Mouse (Mus musculus) embryonic fibroblast, embryonic 13.5 days (primary cell): ENCODE results near the gene Gm11549. TPM values are rescaled to one million over a fixed set of nuclear protein-coding genes. Genes with fewer than 3 reads are reported as not detected.

ENCODE experiments used
- H3K27ac ChIP-seq: 2 replicates; pipeline ENCODE4 v1.5.1; 2012; ENCODE audit warnings: low read length, control low read depth, inconsistent platforms; ENCODE audit not compliant: insufficient read depth
- H3K4me1 ChIP-seq: 2 replicates; pipeline ENCODE4 v1.6.1; 2011; ENCODE audit warnings: low read length; ENCODE audit not compliant: control insufficient read depth, insufficient read depth
- H3K4me3 ChIP-seq: 2 replicates; pipeline ENCODE4 v1.5.1; 2011; ENCODE audit warnings: mild to moderate bottlenecking, control low read depth, low read length; ENCODE audit not compliant: insufficient read depth
- CTCF ChIP-seq: IDR thresholded peaks from 2 replicates; pipeline ENCODE4 v1.5.1; 2011; ENCODE audit warnings: mild to moderate bottlenecking, control low read depth, low read length, moderate library complexity, borderline replicate concordance; ENCODE audit not compliant: insufficient read depth
- POLR2A ChIP-seq: IDR thresholded peaks from 2 replicates; pipeline ENCODE4 v1.6.1; 2011; ENCODE audit warnings: low read depth, mild to moderate bottlenecking, control low read depth, low read length, moderate library complexity
- polyA plus RNA-seq: library from polyadenylated mRNA; stranded (reverse); fragments of >200 nt; gene quantifications from 2 replicates; pipeline ENCODE4 v1.2.4, GENCODE M21; 2011; ENCODE audit warnings: low read depth; ENCODE audit not compliant: missing spikeins, insufficient read length

The Gm11549 gene
- polyA plus RNA-seq, 1 experiment, result 0.30 TPM

GRCm38 (mm10) chr3:36486881-36487280, 34.7 kb downstream of the Gm11549 start:
- Histone ChIP-seq H3K27ac (no peak overlapping the region), H3K4me1 (peaks cover 10% of the 10 kb centered on the region), H3K4me3 (no peak overlapping the region)
- TF ChIP-seq POLR2A (no peak), CTCF (no peak)

GRCm38 (mm10) chr3:36486176-36486575, 35.4 kb downstream of the Gm11549 start:
- Histone ChIP-seq H3K4me1 (peaks cover 10% of the 10 kb centered on the region), H3K4me3 (no peak overlapping the region), H3K27ac (no peak overlapping the region)
- TF ChIP-seq POLR2A, result no peak
- TF ChIP-seq CTCF, result no peak

GRCm38 (mm10) chr3:36484292-36484691, 37.3 kb downstream of the Gm11549 start:
- H3K4me1 ChIP-seq, result peaks cover 16% of the 10 kb centered on the region
- TF ChIP-seq CTCF, result no peak
- TF ChIP-seq POLR2A, result no peak
- no peak overlapping the region for H3K4me3 ChIP-seq
- no peak overlapping the region for H3K27ac ChIP-seq

GRCm38 (mm10) chr3:36482940-36483339, 38.7 kb downstream of the Gm11549 start:
- no peak overlapping the region for H3K27ac ChIP-seq
- peaks cover 16% of the 10 kb centered on the region for H3K4me1 ChIP-seq
- TF ChIP-seq POLR2A (no peak), CTCF (no peak)
- H3K4me3 ChIP-seq, result no peak overlapping the region

- no peak for TF ChIP-seq CTCF
- no peak for TF ChIP-seq POLR2A
- no peak overlapping the region for H3K4me3 ChIP-seq
- peaks cover 21% of the 10 kb centered on the region for H3K4me1 ChIP-seq
- peak overlapping the region; percentile 89 for H3K27ac ChIP-seq
These were observed 39.8 kb downstream of the Gm11549 start for GRCm38 (mm10) chr3:36481776-36482193.

GRCm38 (mm10) chr3:36480486-36480885, 41.1 kb downstream of the Gm11549 start:
- H3K27ac ChIP-seq, result peak overlapping the region; percentile 63; the same call in 1 of the 2 replicates
- TF ChIP-seq CTCF (no peak), POLR2A (no peak)
- H3K4me3 ChIP-seq, result no peak overlapping the region
- H3K4me1 ChIP-seq, result peaks cover 21% of the 10 kb centered on the region

- no peak overlapping the region for H3K4me3 ChIP-seq
- H3K27ac ChIP-seq, result peak overlapping the region; percentile 16
- TF ChIP-seq CTCF, result no peak
- TF ChIP-seq POLR2A, result no peak
- H3K4me1 ChIP-seq, result peaks cover 21% of the 10 kb centered on the region
These were observed 42.8 kb downstream of the Gm11549 start for GRCm38 (mm10) chr3:36478776-36479175.

GRCm38 (mm10) chr3:36476261-36477155, 45.1 kb downstream of the Gm11549 start:
- no peak for TF ChIP-seq CTCF
- TF ChIP-seq POLR2A, result peak; percentile 34; the same call in 1 of the 2 replicates
- Histone ChIP-seq H3K27ac (peak overlapping the region; percentile 70), H3K4me1 (peaks cover 15% of the 10 kb centered on the region), H3K4me3 (peak overlapping the region; percentile 70)

- Histone ChIP-seq H3K4me3 (peak within 1 kb of the TSS; percentile 96), H3K4me1 (peaks cover 15% of the 10 kb centered on the region), H3K27ac (peak within 1 kb of the TSS; percentile 92)
- TF ChIP-seq CTCF (no peak; the same call in 1 of the 2 replicates), POLR2A (peak; percentile 98)
These were observed 46.0 kb downstream of the Gm11549 start, which contains the start of the genes Anxa5 and 1810062G17Rik for GRCm38 (mm10) chr3:36475532-36476087. Gene Anxa5 (minus strand): TSS chr3:36475894. Gene 1810062G17Rik (plus strand): TSS chr3:36475937.
